In genomic region chrX:72274659-72275371, GRCm38 (mm10) we compare ENCODE assay signal across 8 mouse cellular contexts. TPM values are rescaled to one million over a fixed set of nuclear protein-coding genes. Genes with fewer than 3 reads are reported as not detected.
DNase-seq lines count a peak whose midpoint lies in the region; ATAC-seq and TF ChIP-seq lines count a peak whose summit lies in the region.

TSS of gene Gabre (minus strand) at chrX:72274803.

- no peaks in the 10 kb centered on the region for H3K4me1 ChIP-seq in megakaryocyte, embryonic 14.5 days
- H3K4me1 ChIP-seq in embryonic fibroblast, embryonic 13.5 days (ENCODE audit: control insufficient read depth, insufficient read depth, low read length): no peaks in the 10 kb centered on the region
- H3K4me1 ChIP-seq in midbrain, embryonic 10.5 days: peaks cover 3% of the 10 kb centered on the region; the same call in 1 of the 2 replicates

- peak within 1 kb of the TSS; percentile 43; the same call in 1 of the 2 replicates for H3K27ac ChIP-seq in embryonic fibroblast, embryonic 13.5 days (ENCODE audit: insufficient read depth, low read length)
- peak within 1 kb of the TSS; percentile 73 for H3K27ac ChIP-seq in midbrain, embryonic 10.5 days (replicated peaks)

- no peak for TF ChIP-seq CTCF in embryonic fibroblast, embryonic 13.5 days (IDR thresholded peaks at IDR 0.05; ENCODE audit: borderline replicate concordance, insufficient read depth, low read length)

- H3K36me3 ChIP-seq in megakaryocyte, embryonic 14.5 days (replicated peaks; ENCODE audit: low read length): no peaks in the 10 kb centered on the region
- no peaks in the 10 kb centered on the region for H3K36me3 ChIP-seq in midbrain, embryonic 10.5 days

- H3K27me3 ChIP-seq in megakaryocyte, embryonic 14.5 days (replicated peaks): peaks cover 9% of the 10 kb centered on the region
- peaks cover 8% of the 10 kb centered on the region; the same call in 1 of the 2 replicates for H3K27me3 ChIP-seq in midbrain, embryonic 10.5 days (ENCODE audit: low read depth, poor library complexity, severe bottlenecking)

- intact Hi-C loops in heart, postnatal 10 days (cut with DNase I): no loop called here

- 16% methylated on average over 35 of the region's 36 CpGs for WGBS in midbrain, embryonic 10.5 days

- no peak for ATAC-seq in megakaryocyte, adult 5-6 weeks (ENCODE audit: poor library complexity, severe bottlenecking)

- DNase-seq in heart, postnatal 10 days: peak; percentile 32 to 39
- DNase-seq in kidney, postnatal 36 days: peak; percentile 18 to 65
- peak; percentile 60 for DNase-seq in midbrain, embryonic 10.5 days (ENCODE audit: low spot score)
- peak; percentile 6 to 7 for DNase-seq in thymus, postnatal 10 days (ENCODE audit: low spot score in 2 of 2)
- no peak for DNase-seq in layer of hippocampus, postnatal 36 days

- TF ChIP-seq POLR2A in embryonic fibroblast, embryonic 13.5 days (IDR thresholded peaks at IDR 0.05; ENCODE audit: low read depth, low read length): peak; percentile 76

- H3K4me3 ChIP-seq in megakaryocyte, embryonic 14.5 days (replicated peaks): peak within 1 kb of the TSS; percentile 79
- H3K4me3 ChIP-seq in embryonic fibroblast, embryonic 13.5 days (ENCODE audit: insufficient read depth, low read length): peak within 1 kb of the TSS; percentile 67
- H3K4me3 ChIP-seq in midbrain, embryonic 10.5 days: peak within 1 kb of the TSS; percentile 54

- peaks cover 7% of the 10 kb centered on the region; the same call in 1 of the 2 replicates for H3K9me3 ChIP-seq in megakaryocyte, embryonic 14.5 days
- no peaks in the 10 kb centered on the region for H3K9me3 ChIP-seq in midbrain, embryonic 10.5 days (replicated peaks)

RNA-seq across cellular contexts. Expression of gene Gabre, which starts in this region (rescaled TPM):
- polyA plus RNA-seq in megakaryocyte, embryonic 14.5 days (2012; ENCODE audit: insufficient read depth, low replicate concordance): not detected in 2 replicates
- total RNA-seq in megakaryocyte, adult 5-6 weeks (2015): not detected in 2 replicates
- total RNA-seq in megakaryocyte, adult 5-6 weeks (2017): not detected in 2 replicates
- 3.0 and 4.7 TPM in 2 replicates for polyA plus RNA-seq in embryonic fibroblast, embryonic 13.5 days (2011; ENCODE audit: insufficient read length, low read depth, missing spikeins)
- total RNA-seq in heart, postnatal 10 days (2021): 1 to 10 TPM in 1 of 2 experiments, under 1 TPM in 1; 0.72 to 1.2 TPM
- 0.55 and 0.72 TPM in 2 replicates for polyA plus RNA-seq in midbrain, embryonic 10.5 days (2016; fragmentation: Nextera tagmentation; extraction: Ambion mirVana)
- under 1 TPM; 0.17 to 0.18 TPM for total RNA-seq in layer of hippocampus, postnatal 36 days (2021)

Comparison
In these comparisons a context has a peak if more than half of its experiments do, and no peak if none do; other contexts are left out.
1. Peak in DNase-seq, H3K4me3 ChIP-seq and H3K27ac ChIP-seq in midbrain, embryonic 10.5 days; RNA of the gene not detected or under 1 TPM.
2. DNase-seq: peak in heart, postnatal 10 days (2 of 2), kidney, postnatal 36 days (2 of 2) and thymus, postnatal 10 days (2 of 2); none in layer of hippocampus, postnatal 36 days (0 of 2).
3. Peak in every context shown above with its lines, with median percentiles within 50 percentile points of each other: H3K4me3 ChIP-seq.